Mouse (Mus musculus): ENCODE measurements around the gene Ppp6r2. TPM values are rescaled to one million over a fixed set of nuclear protein-coding genes. Genes with fewer than 3 reads are reported as not detected.
A peak's percentile ranks its signal among the peaks of the same experiment; 100 is the strongest.

Gene Ppp6r2
- polyA plus RNA-seq, 1 experiment from 2014 or later = 88.6 TPM

GRCm38 (mm10) chr15:89300600-89300999, 89.2 kb downstream of the Ppp6r2 start:
- ATAC-seq (ENCODE audit: low FRiP score, low TSS enrichment) = no peak
- Histone ChIP-seq H3K9me3 (ENCODE audit: control insufficient read depth, low read length) (no peaks in the 10 kb centered on the region), H3K27ac (replicated peaks; ENCODE audit: low read depth, low read length) (no peak overlapping the region), H3K9ac (replicated peaks; ENCODE audit: low read length) (no peak overlapping the region), H3K4me1 (ENCODE audit: control insufficient read depth, insufficient read depth, low read length) (no peaks in the 10 kb centered on the region), H3K4me3 (replicated peaks; ENCODE audit: low read depth, low read length) (no peak overlapping the region), H3K27me3 (ENCODE audit: control insufficient read depth, insufficient read depth, low read length) (no peaks in the 10 kb centered on the region), H3K36me3 (ENCODE audit: control insufficient read depth, insufficient read depth, low read length) (peaks cover 92% of the 10 kb centered on the region), H3K4me2 (ENCODE audit: low read length) (no peak overlapping the region)
- 97% methylated on average over 8 of the region's 8 CpGs for WGBS
- no peak for DNase-seq

GRCm38 (mm10) chr15:89305966-89306365, 94.6 kb downstream of the Ppp6r2 start:
- Histone ChIP-seq H3K36me3 (ENCODE audit: control insufficient read depth, insufficient read depth, low read length) (peaks cover 69% of the 10 kb centered on the region), H3K9me3 (ENCODE audit: control insufficient read depth, low read length) (no peaks in the 10 kb centered on the region), H3K4me2 (ENCODE audit: low read length) (no peak overlapping the region), H3K9ac (replicated peaks; ENCODE audit: low read length) (no peak overlapping the region), H3K27me3 (ENCODE audit: control insufficient read depth, insufficient read depth, low read length) (no peaks in the 10 kb centered on the region), H3K27ac (replicated peaks; ENCODE audit: low read depth, low read length) (no peak overlapping the region), H3K4me1 (ENCODE audit: control insufficient read depth, insufficient read depth, low read length) (peaks cover 3% of the 10 kb centered on the region), H3K4me3 (replicated peaks; ENCODE audit: low read depth, low read length) (no peak overlapping the region)
- DNase-seq (no peak), ATAC-seq (ENCODE audit: low FRiP score, low TSS enrichment) (no peak)
- WGBS = 81% methylated on average over 1 of the region's 1 CpGs

- Histone ChIP-seq H3K27ac (replicated peaks; ENCODE audit: low read depth, low read length) (no peak overlapping the region), H3K36me3 (ENCODE audit: control insufficient read depth, insufficient read depth, low read length) (peaks cover 54% of the 10 kb centered on the region), H3K9ac (replicated peaks; ENCODE audit: low read length) (no peak overlapping the region), H3K9me3 (ENCODE audit: control insufficient read depth, low read length) (no peaks in the 10 kb centered on the region), H3K4me3 (replicated peaks; ENCODE audit: low read depth, low read length) (no peak overlapping the region), H3K4me2 (ENCODE audit: low read length) (no peak overlapping the region), H3K4me1 (ENCODE audit: control insufficient read depth, insufficient read depth, low read length) (peaks cover 3% of the 10 kb centered on the region), H3K27me3 (ENCODE audit: control insufficient read depth, insufficient read depth, low read length) (no peaks in the 10 kb centered on the region)
- no peak for ATAC-seq (ENCODE audit: low FRiP score, low TSS enrichment)
- no peak for DNase-seq
- WGBS = 93% methylated on average over 13 of the region's 13 CpGs
Measured at GRCm38 (mm10) chr15:89307461-89307860, 96.1 kb downstream of the Ppp6r2 start.

GRCm38 (mm10) chr15:89308406-89309139, 97.2 kb downstream of the Ppp6r2 start:
- Histone ChIP-seq H3K27me3 (ENCODE audit: control insufficient read depth, insufficient read depth, low read length) (no peaks in the 10 kb centered on the region), H3K27ac (replicated peaks; ENCODE audit: low read depth, low read length) (no peak overlapping the region), H3K4me2 (ENCODE audit: low read length) (no peak overlapping the region), H3K4me1 (ENCODE audit: control insufficient read depth, insufficient read depth, low read length) (peaks cover 13% of the 10 kb centered on the region), H3K36me3 (ENCODE audit: control insufficient read depth, insufficient read depth, low read length) (peaks cover 43% of the 10 kb centered on the region), H3K9me3 (ENCODE audit: control insufficient read depth, low read length) (no peaks in the 10 kb centered on the region), H3K4me3 (replicated peaks; ENCODE audit: low read depth, low read length) (no peak overlapping the region), H3K9ac (replicated peaks; ENCODE audit: low read length) (no peak overlapping the region)
- DNase-seq = no peak
- no peak for ATAC-seq (ENCODE audit: low FRiP score, low TSS enrichment)
- 90% methylated on average over 7 of the region's 7 CpGs for WGBS

GRCm38 (mm10) chr15:89309962-89310498, 98.7 kb downstream of the Ppp6r2 start:
- 75% methylated on average over 6 of the region's 6 CpGs for WGBS
- DNase-seq (no peak), ATAC-seq (ENCODE audit: low FRiP score, low TSS enrichment) (no peak)
- Histone ChIP-seq H3K4me2 (ENCODE audit: low read length) (no peak overlapping the region), H3K9ac (replicated peaks; ENCODE audit: low read length) (no peak overlapping the region), H3K9me3 (ENCODE audit: control insufficient read depth, low read length) (no peaks in the 10 kb centered on the region), H3K27me3 (ENCODE audit: control insufficient read depth, insufficient read depth, low read length) (no peaks in the 10 kb centered on the region), H3K4me3 (replicated peaks; ENCODE audit: low read depth, low read length) (no peak overlapping the region), H3K36me3 (ENCODE audit: control insufficient read depth, insufficient read depth, low read length) (peaks cover 28% of the 10 kb centered on the region), H3K27ac (replicated peaks; ENCODE audit: low read depth, low read length) (no peak overlapping the region), H3K4me1 (ENCODE audit: control insufficient read depth, insufficient read depth, low read length) (peaks cover 22% of the 10 kb centered on the region)

- ATAC-seq (ENCODE audit: low FRiP score, low TSS enrichment) (no peak), DNase-seq (no peak)
- Histone ChIP-seq H3K27ac (replicated peaks; ENCODE audit: low read depth, low read length) (no peak overlapping the region), H3K4me3 (replicated peaks; ENCODE audit: low read depth, low read length) (peak overlapping the region; percentile 95; the same call in 1 of the 2 replicates), H3K27me3 (ENCODE audit: control insufficient read depth, insufficient read depth, low read length) (no peaks in the 10 kb centered on the region), H3K4me1 (ENCODE audit: control insufficient read depth, insufficient read depth, low read length) (peaks cover 22% of the 10 kb centered on the region), H3K36me3 (ENCODE audit: control insufficient read depth, insufficient read depth, low read length) (no peaks in the 10 kb centered on the region), H3K4me2 (ENCODE audit: low read length) (peak overlapping the region; percentile 86), H3K9ac (replicated peaks; ENCODE audit: low read length) (peak overlapping the region; percentile 23; the same call in 1 of the 2 replicates), H3K9me3 (ENCODE audit: control insufficient read depth, low read length) (no peaks in the 10 kb centered on the region)
- WGBS = 81% methylated on average over 4 of the region's 4 CpGs
Measured at GRCm38 (mm10) chr15:89313359-89313758, 102.0 kb downstream of the Ppp6r2 start.

GRCm38 (mm10) chr15:89314107-89314506, 102.8 kb downstream of the Ppp6r2 start:
- DNase-seq (no peak), ATAC-seq (ENCODE audit: low FRiP score, low TSS enrichment) (no peak)
- Histone ChIP-seq H3K4me2 (ENCODE audit: low read length) (peak overlapping the region; percentile 86), H3K27ac (replicated peaks; ENCODE audit: low read depth, low read length) (no peak overlapping the region), H3K27me3 (ENCODE audit: control insufficient read depth, insufficient read depth, low read length) (no peaks in the 10 kb centered on the region), H3K4me3 (replicated peaks; ENCODE audit: low read depth, low read length) (peak overlapping the region; percentile 95), H3K9ac (replicated peaks; ENCODE audit: low read length) (peak overlapping the region; percentile 84), H3K36me3 (ENCODE audit: control insufficient read depth, insufficient read depth, low read length) (no peaks in the 10 kb centered on the region), H3K9me3 (ENCODE audit: control insufficient read depth, low read length) (no peaks in the 10 kb centered on the region), H3K4me1 (ENCODE audit: control insufficient read depth, insufficient read depth, low read length) (peaks cover 22% of the 10 kb centered on the region)
- WGBS = 30% methylated on average over 3 of the region's 3 CpGs

- no peaks in the 10 kb centered on the region for H3K9me3 ChIP-seq (ENCODE audit: control insufficient read depth, low read length)
- under 1% methylated on average over 58 of the region's 58 CpGs for WGBS
- H3K36me3 ChIP-seq (ENCODE audit: control insufficient read depth, insufficient read depth, low read length) = no peaks in the 10 kb centered on the region
- peak overlapping the region; percentile 72; the same call in 1 of the 2 replicates for H3K27ac ChIP-seq (replicated peaks; ENCODE audit: low read depth, low read length)
- H3K4me3 ChIP-seq (replicated peaks; ENCODE audit: low read depth, low read length) = peak overlapping the region; percentile 95
- ATAC-seq (ENCODE audit: low FRiP score, low TSS enrichment) (peak; percentile 29), DNase-seq (peak; percentile 50)
- peaks cover 22% of the 10 kb centered on the region for H3K4me1 ChIP-seq (ENCODE audit: control insufficient read depth, insufficient read depth, low read length)
- peak overlapping the region; percentile 86 for H3K4me2 ChIP-seq (ENCODE audit: low read length)
- no peaks in the 10 kb centered on the region for H3K27me3 ChIP-seq (ENCODE audit: control insufficient read depth, insufficient read depth, low read length)
- H3K9ac ChIP-seq (replicated peaks; ENCODE audit: low read length) = peak overlapping the region; percentile 84
Measured at GRCm38 (mm10) chr15:89314511-89315189, 103.3 kb downstream of the Ppp6r2 start.
